In the genomic region with DNA sequence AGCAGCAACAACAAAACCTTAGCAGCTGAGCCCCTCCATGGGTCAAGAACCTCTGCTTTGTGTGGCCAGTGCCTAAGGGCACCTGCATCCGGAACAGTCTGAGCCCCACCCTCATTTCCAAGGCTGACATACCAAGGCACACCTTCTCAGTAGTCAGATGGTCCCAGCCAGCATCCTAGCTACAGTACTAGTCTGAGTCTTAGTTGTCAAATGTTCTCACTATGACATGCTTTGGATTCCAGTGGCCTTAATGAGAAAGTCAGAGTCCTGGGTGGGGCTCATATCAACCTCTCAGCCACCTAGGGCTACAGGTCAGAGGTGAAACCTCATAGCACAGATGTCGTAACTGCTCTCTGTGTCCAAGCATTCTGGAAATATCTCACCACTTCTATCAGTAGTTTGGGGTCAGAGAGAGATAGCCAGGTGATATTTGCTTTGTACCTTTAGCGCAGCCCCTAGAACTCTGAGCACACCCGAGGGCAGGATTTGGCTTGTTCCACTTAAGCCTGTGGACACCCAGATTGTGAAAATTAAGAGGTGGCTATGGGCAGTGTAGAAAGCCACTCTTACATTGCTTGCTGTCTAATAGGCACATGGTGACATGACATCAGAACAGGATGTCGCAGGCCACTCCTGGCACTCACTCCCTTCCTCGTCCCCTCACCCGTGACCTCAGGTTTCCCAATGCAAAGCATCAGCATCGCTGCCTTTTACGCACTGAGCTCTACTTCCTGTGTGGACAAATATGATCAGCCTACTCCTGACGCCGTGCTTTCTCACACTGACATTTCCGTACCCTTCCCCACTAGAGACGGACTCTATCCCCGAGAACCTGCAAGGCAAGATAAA, we compare ENCODE assay signal across 12 mouse cellular contexts. TPM values are rescaled to one million over a fixed set of nuclear protein-coding genes. Genes with fewer than 3 reads are reported as not detected.
A peak's percentile ranks its signal among the peaks of the same experiment; 100 is the strongest.
DNase-seq lines count a peak whose midpoint lies in the region; ATAC-seq and TF ChIP-seq lines count a peak whose summit lies in the region.
"Had no signal": no experiment of that assay in that cellular context is flagged by ENCODE, and none has a peak within 500 bp of the region (broad histone marks: within the 10 kb centered on the region; RNA-seq: fewer than 3 reads in every experiment).

No protein-coding gene starts in this region.

- no peaks in the 10 kb centered on the region for H3K4me1 ChIP-seq in forebrain, embryonic 11.5 days (replicated peaks; ENCODE audit: control insufficient read depth, insufficient read depth, low read length)
- H3K4me1 ChIP-seq in forebrain, embryonic 10.5 days: peaks cover 6% of the 10 kb centered on the region
- no peaks in the 10 kb centered on the region for H3K4me1 ChIP-seq in cerebellum, adult 2 months (ENCODE audit: control insufficient read depth, insufficient read depth, low read length)

- no peak for TF ChIP-seq POLR2A in cerebellum, adult 2 months (IDR thresholded peaks at IDR 0.05; ENCODE audit: borderline replicate concordance, insufficient read depth, low read length)

- H3K27me3 ChIP-seq in forebrain, embryonic 11.5 days (ENCODE audit: control insufficient read depth, insufficient read depth, low read length): no peaks in the 10 kb centered on the region
- H3K27me3 ChIP-seq in forebrain, embryonic 10.5 days (ENCODE audit: poor library complexity, severe bottlenecking): no peaks in the 10 kb centered on the region
- H3K27me3 ChIP-seq in C2C12 (ENCODE audit: control insufficient read depth, insufficient read depth, insufficient read length): no peaks in the 10 kb centered on the region
- no peaks in the 10 kb centered on the region for H3K27me3 ChIP-seq in cerebellum, adult 2 months (ENCODE audit: control insufficient read depth, insufficient read depth, low read length)

- no peak overlapping the region for H3K27ac ChIP-seq in forebrain, embryonic 11.5 days (ENCODE audit: low read depth, low read length)
- H3K27ac ChIP-seq in forebrain, embryonic 10.5 days: no peak overlapping the region
- no peak overlapping the region for H3K27ac ChIP-seq in cerebellum, adult 2 months (ENCODE audit: insufficient read depth, low read length)

- TF ChIP-seq CTCF in C2C12 (IDR thresholded peaks at IDR 0.05; ENCODE audit: control insufficient read depth, insufficient read depth, insufficient read length): no peak
- no peak for TF ChIP-seq CTCF in cerebellum, adult 2 months (IDR thresholded peaks at IDR 0.05; ENCODE audit: borderline replicate concordance, insufficient read depth, low read depth, low read length)

- H3ac ChIP-seq in C2C12 (ENCODE audit: control insufficient read depth, insufficient read length, low read depth): no peak overlapping the region

- H3K4me2 ChIP-seq in forebrain, embryonic 11.5 days (ENCODE audit: low read depth, low read length, severe bottlenecking): no peak overlapping the region

- no peak overlapping the region for H3K9ac ChIP-seq in forebrain, embryonic 11.5 days (ENCODE audit: low read length)

- DNase-seq in forebrain, embryonic 11.5 days (ENCODE audit: low spot score): peak; percentile 39
- DNase-seq in forebrain, embryonic 10.5 days (ENCODE audit: extremely low spot score, low spot score): no peak
- peak; percentile 31 for DNase-seq in lung, postnatal 25 days (ENCODE audit: low spot score)
- no peak for DNase-seq in left cerebral cortex, adult 18-20 months (ENCODE audit: low spot score in 2 of 2)
- no peak for DNase-seq in cerebellum, postnatal 25 days
- no peak for DNase-seq in cerebellum, adult 2 months
- DNase-seq: adrenal gland, adult 8-10 months; kidney, adult 18-20 months; layer of hippocampus, postnatal 36 days; right cerebral cortex, postnatal 14 days had no signal

- no peak overlapping the region for H3K4me3 ChIP-seq in forebrain, embryonic 11.5 days (ENCODE audit: low read depth, low read length)
- H3K4me3 ChIP-seq in forebrain, embryonic 10.5 days: no peak overlapping the region
- H3K4me3 ChIP-seq in C2C12 (ENCODE audit: insufficient read depth, poor library complexity, severe bottlenecking): no peak overlapping the region
- no peak overlapping the region for H3K4me3 ChIP-seq in cerebellum, adult 2 months (replicated peaks; ENCODE audit: insufficient read depth, low read depth, low read length)

- H3K79me3 ChIP-seq in C2C12 (ENCODE audit: low read depth): no peaks in the 10 kb centered on the region

- H3K9me3 ChIP-seq in forebrain, embryonic 11.5 days (ENCODE audit: control insufficient read depth, low read length): no peaks in the 10 kb centered on the region
- H3K9me3 ChIP-seq in forebrain, embryonic 10.5 days: no peaks in the 10 kb centered on the region

- no peaks in the 10 kb centered on the region for H3K36me3 ChIP-seq in forebrain, embryonic 11.5 days (ENCODE audit: control insufficient read depth, insufficient read depth, low read length)
- H3K36me3 ChIP-seq in forebrain, embryonic 10.5 days (replicated peaks): no peaks in the 10 kb centered on the region
- no peaks in the 10 kb centered on the region for H3K36me3 ChIP-seq in C2C12 (ENCODE audit: control insufficient read depth, insufficient read depth)

- H3K79me2 ChIP-seq in C2C12 (ENCODE audit: control insufficient read depth, insufficient read depth): no peaks in the 10 kb centered on the region

- 81% methylated on average over 14 of the region's 14 CpGs for WGBS in forebrain, embryonic 11.5 days
- WGBS in forebrain, embryonic 10.5 days: 79% methylated on average over 14 of the region's 14 CpGs
- 84% methylated on average over 14 of the region's 14 CpGs for WGBS in cerebellum, adult 2 months

- ATAC-seq in forebrain, embryonic 11.5 days (replicated peaks; ENCODE audit: low FRiP score): no peak
- ATAC-seq in hematopoietic stem cell, adult 5-6 weeks (replicated peaks in 1 of 2; ENCODE audit: insufficient read depth in 1 of 2, low FRiP score in 2 of 2, low TSS enrichment in 1 of 2, low read depth in 1 of 2, poor library complexity in 2 of 2, severe bottlenecking in 2 of 2): peak; percentile 46 to 74; a peak in 3 of 4 replicates

TF ChIP-seq in C2C12, 6 proteins besides CTCF, POLR2A, EP300 and RAD21:
- no peak for TF ChIP-seq MAX (IDR thresholded peaks at IDR 0.05)
- TF ChIP-seq CEBPB (IDR thresholded peaks at IDR 0.05; ENCODE audit: low read depth): peak; percentile 50

RNA-seq across cellular contexts. Expression of a gene that starts 26.8 kb away (rescaled TPM):
- 27.3 and 29.2 TPM in 2 replicates for polyA plus RNA-seq in forebrain, embryonic 11.5 days (2014; fragmentation: Nextera tagmentation; extraction: Ambion mirVana)
- 36.2 and 37.2 TPM in 2 replicates for polyA plus RNA-seq in forebrain, embryonic 10.5 days (2016; fragmentation: Nextera tagmentation; extraction: Ambion mirVana)
- 33.9 TPM for polyA plus RNA-seq in C2C12 (2012; fragmentation: generic; extraction: Trizol)
- 26.3 and 27.7 TPM in 2 replicates for total RNA-seq in hematopoietic stem cell, adult 5-6 weeks (2017)
- total RNA-seq in left cerebral cortex, adult 18-20 months (2021): 1 to 10 TPM; 5.5 to 6.8 TPM
- 10.2 and 11.2 TPM in 2 replicates for polyA plus RNA-seq in cerebellum, adult 2 months (2012; rRNA removed)

RNA-seq across cellular contexts. Expression of a gene that starts 29.3 kb away (rescaled TPM):
- 38.3 and 40.0 TPM in 2 replicates for polyA plus RNA-seq in forebrain, embryonic 11.5 days (2014; fragmentation: Nextera tagmentation; extraction: Ambion mirVana)
- 39.6 and 39.7 TPM in 2 replicates for polyA plus RNA-seq in forebrain, embryonic 10.5 days (2016; fragmentation: Nextera tagmentation; extraction: Ambion mirVana)
- 65.9 TPM for polyA plus RNA-seq in C2C12 (2012; fragmentation: generic; extraction: Trizol)
- total RNA-seq in hematopoietic stem cell, adult 5-6 weeks (2017): 70.0 and 72.4 TPM in 2 replicates
- total RNA-seq in left cerebral cortex, adult 18-20 months (2021): 10 to 100 TPM; 56.7 to 58.6 TPM
- 52.9 and 54.3 TPM in 2 replicates for polyA plus RNA-seq in cerebellum, adult 2 months (2012; rRNA removed)

RNA-seq across cellular contexts. Expression of a gene that starts 33.9 kb away (rescaled TPM):
- polyA plus RNA-seq in forebrain, embryonic 11.5 days (2014; fragmentation: Nextera tagmentation; extraction: Ambion mirVana): 0.52 and 0.76 TPM in 2 replicates
- 0.33 and 0.50 TPM in 2 replicates for polyA plus RNA-seq in forebrain, embryonic 10.5 days (2016; fragmentation: Nextera tagmentation; extraction: Ambion mirVana)
- 0.19 TPM for polyA plus RNA-seq in C2C12 (2012; fragmentation: generic; extraction: Trizol)
- total RNA-seq in hematopoietic stem cell, adult 5-6 weeks (2017): 1.6 TPM in 1 of 2 replicates, not detected in the other
- total RNA-seq in left cerebral cortex, adult 18-20 months (2021): under 1 TPM in 1 of 2 experiments, not detected in 1; 0.81 TPM
- 1.1 TPM in 2 replicates for polyA plus RNA-seq in cerebellum, adult 2 months (2012; rRNA removed)

Comparison
In these comparisons a context has a peak if more than half of its experiments do, and no peak if none do; other contexts are left out.
1. DNase-seq: peak in forebrain, embryonic 11.5 days (single experiment) and lung, postnatal 25 days (single experiment); none in forebrain, embryonic 10.5 days (single experiment), left cerebral cortex, adult 18-20 months (0 of 2), cerebellum, postnatal 25 days (0 of 2) and cerebellum, adult 2 months (0 of 2).